Mouse (Mus musculus) left cerebral cortex, postnatal 25 days (tissue): ENCODE measurements around the gene Cuedc1. TPM values are rescaled to one million over a fixed set of nuclear protein-coding genes. Genes with fewer than 3 reads are reported as not detected.

Experiments
- DNase-seq, 2 experiments: peaks; one replicate each; pipeline ENCODE4 v3.0.0; 2022; ENCODE audit warnings: low spot score in 2 of 2, mixed read lengths in 1 of 2
- intact Hi-C: fragments of 180-260 bp; cut with DNase I; formaldehyde crosslinking; loops from one replicate; pipeline ENCODE4 v1.15.1; 2025
- total RNA-seq, 2 experiments: library from RNA; stranded (reverse); gene quantifications; 2 replicates each; pipeline ENCODE4 v1.2.3; 2021

The Cuedc1 gene
- total RNA-seq, 2 experiments from 2014 or later: 28.7 to 29.5 TPM

GRCm38 (mm10) chr11:88140066-88141060 is 42.5 kb downstream of the Cuedc1 start:
- intact Hi-C loops: no loop called here
- peak in 1 of 2 experiments; percentile 53 for DNase-seq

GRCm38 (mm10) chr11:88142362-88142761 is 44.5 kb downstream of the Cuedc1 start:
- no peak for DNase-seq
- intact Hi-C loops: no loop called here

- intact Hi-C loops: no loop called here
- DNase-seq: no peak
Measured at GRCm38 (mm10) chr11:88144100-88144499, 46.2 kb downstream of the Cuedc1 start.

- intact Hi-C loops: loop anchor here (5.0 kb wide), 1 partner anchor 48 kb away; the partner anchor contains the start of gene Cuedc1
Measured at GRCm38 (mm10) chr11:88145214-88146006, 47.6 kb downstream of the Cuedc1 start.

GRCm38 (mm10) chr11:88146264-88147060 is 48.6 kb downstream of the Cuedc1 start:
- DNase-seq: peak in 1 of 2 experiments; percentile 69
- intact Hi-C loops: loop anchor here (5.0 kb wide), 1 partner anchor 49 kb away; the partner anchor contains the start of gene Cuedc1

More at GRCm38 (mm10) chr11:88145214-88146006, 47.6 kb downstream of the Cuedc1 start:
- no peak for DNase-seq

GRCm38 (mm10) chr11:88147388-88147787 is 49.5 kb downstream of the Cuedc1 start:
- intact Hi-C loops: loop anchor here (5.0 kb wide), 1 partner anchor 50 kb away; the partner anchor contains the start of gene Cuedc1

GRCm38 (mm10) chr11:88148015-88148637 is 50.3 kb downstream of the Cuedc1 start:
- DNase-seq: no peak
- intact Hi-C loops: loop anchor here (5.0 kb wide), 1 partner anchor 51 kb away; the partner anchor contains the start of gene Cuedc1

More at GRCm38 (mm10) chr11:88147388-88147787, 49.5 kb downstream of the Cuedc1 start:
- no peak for DNase-seq

GRCm38 (mm10) chr11:88148638-88149279 is 50.9 kb downstream of the Cuedc1 start:
- DNase-seq: peak in 1 of 2 experiments; percentile 35
- intact Hi-C loops: loop anchor here (5.0 kb wide), 1 partner anchor 51 kb away; the partner anchor contains the start of gene Cuedc1

GRCm38 (mm10) chr11:88151379-88152155 is 53.7 kb downstream of the Cuedc1 start:
- no peak for DNase-seq
- intact Hi-C loops: no loop called here

- intact Hi-C loops: no loop called here
- no peak for DNase-seq
Measured at GRCm38 (mm10) chr11:88153880-88154279, 56.0 kb downstream of the Cuedc1 start.

- DNase-seq: no peak
- intact Hi-C loops: no loop called here
Measured at GRCm38 (mm10) chr11:88154500-88154899, 56.6 kb downstream of the Cuedc1 start.

- DNase-seq: no peak
- intact Hi-C loops: no loop called here
Measured at GRCm38 (mm10) chr11:88155451-88155850, 57.6 kb downstream of the Cuedc1 start.

- intact Hi-C loops: no loop called here
- DNase-seq: no peak
Measured at GRCm38 (mm10) chr11:88155998-88156397, 58.1 kb downstream of the Cuedc1 start.

GRCm38 (mm10) chr11:88156403-88156802 is 58.5 kb downstream of the Cuedc1 start:
- intact Hi-C loops: no loop called here
- no peak for DNase-seq

- intact Hi-C loops: no loop called here
- no peak for DNase-seq
Measured at GRCm38 (mm10) chr11:88158842-88159246, 61.0 kb downstream of the Cuedc1 start.

- no peak for DNase-seq
- intact Hi-C loops: no loop called here
Measured at GRCm38 (mm10) chr11:88159389-88159788, 61.5 kb downstream of the Cuedc1 start.

GRCm38 (mm10) chr11:88160316-88160715 is 62.5 kb downstream of the Cuedc1 start:
- intact Hi-C loops: loop anchor here (5.0 kb wide), 1 partner anchor 63 kb away; the partner anchor contains the start of gene Cuedc1
- DNase-seq: no peak
